Mouse (Mus musculus) lung, postnatal 0 days (tissue): Measurements from ENCODE around the gene Spats1.

ENCODE experiments used
- CTCF ChIP-seq: IDR thresholded peaks from 2 replicates; pipeline ENCODE4 v1.5.1; 2016; ENCODE audit warnings: antibody characterized with exemption, mild to moderate bottlenecking
- EP300 ChIP-seq: IDR thresholded peaks from 2 replicates; pipeline ENCODE4 v1.6.1; 2016; ENCODE audit warnings: antibody characterized with exemption, mild to moderate bottlenecking, control low read depth

- TF ChIP-seq EP300 (no peak), CTCF (no peak)
Measured at GRCm38 (mm10) chr17:45517135-45517534, 41.9 kb upstream of the Spats1 start.
